Mouse (Mus musculus) kidney, postnatal 0 days (tissue): ENCODE results near the gene Dld. TPM values are rescaled to one million over a fixed set of nuclear protein-coding genes. Genes with fewer than 3 reads are reported as not detected.

ENCODE experiments used
- ATAC-seq: fragments of 200-750 bp; cut with Nextera tagmentation; replicated peaks from 2 replicates; pipeline ENCODE4 v1.8.0; 2017; ENCODE audit warnings: low read depth, moderate number of reproducible peaks, moderate TSS enrichment, moderate library complexity; ENCODE audit not compliant: low FRiP score
- DNase-seq: peaks from one replicate; pipeline ENCODE4 v3.0.0-alpha.2; 2016; ENCODE audit warnings: low spot score
- H3K27ac ChIP-seq: fragments of 300-500 bp; sonication (generic); 2 replicates; pipeline ENCODE4 v1.5.1; 2014; ENCODE audit warnings: mild to moderate bottlenecking
- H3K27me3 ChIP-seq: fragments of 300-500 bp; sonication (generic); 2 replicates; pipeline ENCODE4 v1.6.1; 2014; ENCODE audit warnings: low read length, mixed read lengths; ENCODE audit not compliant: insufficient read depth
- H3K36me3 ChIP-seq: fragments of 300-500 bp; sonication (generic); 2 replicates; pipeline ENCODE4 v1.6.1; 2014; ENCODE audit warnings: low read length, mixed read lengths; ENCODE audit not compliant: insufficient read depth
- H3K4me1 ChIP-seq: fragments of 300-500 bp; sonication (generic); replicated peaks from 2 replicates; pipeline ENCODE4 v1.6.1; 2014; ENCODE audit warnings: antibody characterized with exemption, low read length, mixed read lengths; ENCODE audit not compliant: insufficient read depth
- H3K4me2 ChIP-seq: fragments of 300-500 bp; sonication (generic); 2 replicates; pipeline ENCODE4 v1.6.1; 2014; ENCODE audit warnings: mild to moderate bottlenecking, low read length, moderate library complexity, mixed read lengths
- H3K4me3 ChIP-seq: fragments of 300-500 bp; sonication (generic); replicated peaks from 2 replicates; pipeline ENCODE4 v1.5.1; 2014; ENCODE audit warnings: low read depth, low read length
- H3K9ac ChIP-seq: fragments of 300-500 bp; sonication (generic); 2 replicates; pipeline ENCODE4 v1.6.1; 2014; ENCODE audit warnings: low read depth, low read length
- H3K9me3 ChIP-seq: fragments of 300-500 bp; sonication (generic); replicated peaks from 2 replicates; pipeline ENCODE4 v1.6.1; 2016; ENCODE audit warnings: low read length, inconsistent platforms, mixed read lengths
- CTCF ChIP-seq: IDR thresholded peaks from 2 replicates; pipeline ENCODE4 v1.5.1; 2016; ENCODE audit warnings: antibody characterized with exemption, low read depth, mild to moderate bottlenecking, moderate library complexity
- WGBS: fragments of 180-500 bp; shearing (Covaris S2); extraction: QIAGEN DNeasy Blood & Tissue Kit; methylation state at CpG from one replicate; pipeline ENCODE4 v1.1.7; 2014; 5-methylcytosine and 5-hydroxymethylcytosine counted together
- polyA plus RNA-seq: library from polyadenylated mRNA; unstranded; fragments of >200 nt; fragmentation: Nextera tagmentation; extraction: Ambion mirVana; gene quantifications from 2 replicates; pipeline ENCODE4 v1.2.1, GENCODE M21; 2015

The Dld gene
- polyA plus RNA-seq, 1 experiment from 2014 or later: 196 TPM

- Histone ChIP-seq H3K4me3 (no peak overlapping the region), H3K9me3 (no peaks in the 10 kb centered on the region), H3K4me1 (no peaks in the 10 kb centered on the region), H3K4me2 (no peak overlapping the region), H3K9ac (no peak overlapping the region), H3K27ac (no peak overlapping the region), H3K36me3 (peaks cover 75% of the 10 kb centered on the region), H3K27me3 (no peaks in the 10 kb centered on the region)
- 88% methylated on average over 7 of the region's 7 CpGs for WGBS
- no peak for DNase-seq
- no peak for TF ChIP-seq CTCF
- ATAC-seq: no peak
Observed at GRCm38 (mm10) chr12:31317670-31318408, 33.4 kb downstream of the Dld start.

GRCm38 (mm10) chr12:31315961-31316360 is 35.3 kb downstream of the Dld start:
- H3K4me1 ChIP-seq: no peaks in the 10 kb centered on the region
- no peaks in the 10 kb centered on the region for H3K27me3 ChIP-seq
- no peaks in the 10 kb centered on the region for H3K9me3 ChIP-seq
- no peak overlapping the region for H3K4me3 ChIP-seq
- 73% methylated on average over 6 of the region's 6 CpGs for WGBS
- H3K36me3 ChIP-seq: peaks cover 76% of the 10 kb centered on the region
- no peak overlapping the region for H3K9ac ChIP-seq
- ATAC-seq (no peak), DNase-seq (no peak)
- no peak overlapping the region for H3K4me2 ChIP-seq
- H3K27ac ChIP-seq: no peak overlapping the region
- no peak for TF ChIP-seq CTCF

- WGBS: 97% methylated on average over 7 of the region's 7 CpGs
- TF ChIP-seq CTCF: no peak
- no peaks in the 10 kb centered on the region for H3K27me3 ChIP-seq
- no peak for ATAC-seq
- no peaks in the 10 kb centered on the region for H3K4me1 ChIP-seq
- no peak overlapping the region for H3K27ac ChIP-seq
- H3K36me3 ChIP-seq: peaks cover 80% of the 10 kb centered on the region
- H3K9ac ChIP-seq: no peak overlapping the region
- H3K9me3 ChIP-seq: no peaks in the 10 kb centered on the region
- H3K4me2 ChIP-seq: no peak overlapping the region
- no peak overlapping the region for H3K4me3 ChIP-seq
- DNase-seq: no peak
Observed at GRCm38 (mm10) chr12:31314310-31314709, 36.9 kb downstream of the Dld start.

- H3K9me3 ChIP-seq: no peaks in the 10 kb centered on the region
- H3K36me3 ChIP-seq: peaks cover 82% of the 10 kb centered on the region
- H3K4me2 ChIP-seq: no peak overlapping the region
- TF ChIP-seq CTCF: no peak
- no peaks in the 10 kb centered on the region for H3K4me1 ChIP-seq
- 99% methylated on average over 4 of the region's 4 CpGs for WGBS
- no peak overlapping the region for H3K9ac ChIP-seq
- H3K4me3 ChIP-seq: no peak overlapping the region
- H3K27me3 ChIP-seq: no peaks in the 10 kb centered on the region
- DNase-seq (no peak), ATAC-seq (no peak)
- no peak overlapping the region for H3K27ac ChIP-seq
Observed at GRCm38 (mm10) chr12:31313136-31313535, 38.1 kb downstream of the Dld start.

GRCm38 (mm10) chr12:31312281-31312680 is 39.0 kb downstream of the Dld start:
- no peak for TF ChIP-seq CTCF
- H3K27ac ChIP-seq: no peak overlapping the region
- H3K9me3 ChIP-seq: no peaks in the 10 kb centered on the region
- DNase-seq: no peak
- H3K4me3 ChIP-seq: no peak overlapping the region
- H3K9ac ChIP-seq: no peak overlapping the region
- 89% methylated on average over 5 of the region's 5 CpGs for WGBS
- no peaks in the 10 kb centered on the region for H3K27me3 ChIP-seq
- no peak overlapping the region for H3K4me2 ChIP-seq
- H3K36me3 ChIP-seq: peaks cover 83% of the 10 kb centered on the region
- H3K4me1 ChIP-seq: no peaks in the 10 kb centered on the region
- ATAC-seq: no peak

- no peak for ATAC-seq
- TF ChIP-seq CTCF: no peak
- DNase-seq: no peak
- Histone ChIP-seq H3K27ac (no peak overlapping the region), H3K4me3 (no peak overlapping the region), H3K9me3 (no peaks in the 10 kb centered on the region), H3K4me2 (no peak overlapping the region), H3K36me3 (peaks cover 84% of the 10 kb centered on the region), H3K27me3 (no peaks in the 10 kb centered on the region), H3K9ac (no peak overlapping the region), H3K4me1 (no peaks in the 10 kb centered on the region)
- WGBS: 86% methylated on average over 9 of the region's 9 CpGs
Observed at GRCm38 (mm10) chr12:31311671-31312265, 39.5 kb downstream of the Dld start.

- no peak for ATAC-seq
- WGBS: 87% methylated on average over 9 of the region's 9 CpGs
Observed at GRCm38 (mm10) chr12:31310687-31311086, 40.6 kb downstream of the Dld start.

More at GRCm38 (mm10) chr12:31310687-31311086, 40.6 kb downstream of the Dld start:
- Histone ChIP-seq H3K27ac (no peak overlapping the region), H3K9ac (no peak overlapping the region), H3K4me1 (no peaks in the 10 kb centered on the region), H3K9me3 (no peaks in the 10 kb centered on the region), H3K27me3 (no peaks in the 10 kb centered on the region), H3K4me2 (no peak overlapping the region), H3K4me3 (no peak overlapping the region), H3K36me3 (peaks cover 90% of the 10 kb centered on the region)
- DNase-seq: no peak
- no peak for TF ChIP-seq CTCF
